Mouse (Mus musculus) hindbrain, postnatal 0 days (tissue): ENCODE data around the gene Prdm16. TPM values are rescaled to one million over a fixed set of nuclear protein-coding genes. Genes with fewer than 3 reads are reported as not detected.

ENCODE experiments used
- ATAC-seq: fragments of 200-750 bp; cut with Nextera tagmentation; 2 replicates; pipeline ENCODE4 v1.8.0; 2017; ENCODE audit warnings: mild to moderate bottlenecking, moderate TSS enrichment, moderate library complexity
- DNase-seq: peaks from one replicate; pipeline ENCODE4 v3.0.0-alpha.2; 2015; ENCODE audit warnings: low spot score
- H3K27ac ChIP-seq: fragments of 300-500 bp; sonication (generic); 2 replicates; pipeline ENCODE4 v1.5.1; 2014; ENCODE audit warnings: mild to moderate bottlenecking
- H3K27me3 ChIP-seq: fragments of 300-500 bp; sonication (generic); 2 replicates; pipeline ENCODE4 v1.6.1; 2014; ENCODE audit warnings: low read length, mixed read lengths; ENCODE audit not compliant: insufficient read depth
- H3K36me3 ChIP-seq: fragments of 300-500 bp; sonication (generic); 2 replicates; pipeline ENCODE4 v1.6.1; 2014; ENCODE audit warnings: low read length, mixed read lengths; ENCODE audit not compliant: insufficient read depth
- H3K4me1 ChIP-seq: fragments of 300-500 bp; sonication (generic); 2 replicates; pipeline ENCODE4 v1.6.1; 2014; ENCODE audit warnings: antibody characterized with exemption, low read length, mixed read lengths; ENCODE audit not compliant: insufficient read depth
- H3K4me2 ChIP-seq: fragments of 300-500 bp; sonication (generic); 2 replicates; pipeline ENCODE4 v1.6.1; 2014; ENCODE audit warnings: low read depth, mild to moderate bottlenecking, low read length, moderate library complexity, mixed read lengths
- H3K4me3 ChIP-seq: fragments of 300-500 bp; sonication (generic); 2 replicates; pipeline ENCODE4 v1.5.1; 2014; ENCODE audit warnings: low read length
- H3K9ac ChIP-seq: fragments of 300-500 bp; sonication (generic); replicated peaks from 2 replicates; pipeline ENCODE4 v1.6.1; 2014; ENCODE audit warnings: mild to moderate bottlenecking, low read length, moderate library complexity, mixed read lengths
- H3K9me3 ChIP-seq: fragments of 300-500 bp; sonication (generic); 2 replicates; pipeline ENCODE4 v1.6.1; 2016; ENCODE audit warnings: low read length, mixed read lengths
- CTCF ChIP-seq: IDR thresholded peaks from 2 replicates; pipeline ENCODE4 v1.5.1; 2016; ENCODE audit warnings: antibody characterized with exemption, control low read depth, low read depth
- WGBS: fragments of 180-500 bp; shearing (Covaris S2); extraction: QIAGEN DNeasy Blood & Tissue Kit; methylation state at CpG from one replicate; pipeline ENCODE4 v1.1.7; 2014; 5-methylcytosine and 5-hydroxymethylcytosine counted together
- polyA plus RNA-seq: library from polyadenylated mRNA; unstranded; fragments of >200 nt; fragmentation: Nextera tagmentation; extraction: Ambion mirVana; gene quantifications from 2 replicates; pipeline ENCODE4 v1.2.1, GENCODE M21; 2015
- total RNA-seq: library from RNA; depleted of rRNA; stranded (reverse); fragments of >200 nt; gene quantifications from 2 replicates; pipeline ENCODE4 v1.2.3, GENCODE M21; 2014

Gene Prdm16
- total and polyA plus RNA-seq, 2 experiments from 2014 or later: 5.3 to 10.5 TPM

- no peak for TF ChIP-seq CTCF
- Histone ChIP-seq H3K4me1 (no peaks in the 10 kb centered on the region), H3K27me3 (no peaks in the 10 kb centered on the region), H3K9ac (no peak overlapping the region), H3K4me3 (no peak overlapping the region), H3K9me3 (peaks cover 3% of the 10 kb centered on the region; the same call in 1 of the 2 replicates), H3K27ac (no peak overlapping the region), H3K36me3 (no peaks in the 10 kb centered on the region), H3K4me2 (no peak overlapping the region)
- ATAC-seq (no peak), DNase-seq (no peak)
- WGBS: 81% methylated on average over 9 of the region's 9 CpGs
These were observed 326.0 kb downstream of the Prdm16 start for GRCm38 (mm10) chr4:154310576-154311262.

DNA sequence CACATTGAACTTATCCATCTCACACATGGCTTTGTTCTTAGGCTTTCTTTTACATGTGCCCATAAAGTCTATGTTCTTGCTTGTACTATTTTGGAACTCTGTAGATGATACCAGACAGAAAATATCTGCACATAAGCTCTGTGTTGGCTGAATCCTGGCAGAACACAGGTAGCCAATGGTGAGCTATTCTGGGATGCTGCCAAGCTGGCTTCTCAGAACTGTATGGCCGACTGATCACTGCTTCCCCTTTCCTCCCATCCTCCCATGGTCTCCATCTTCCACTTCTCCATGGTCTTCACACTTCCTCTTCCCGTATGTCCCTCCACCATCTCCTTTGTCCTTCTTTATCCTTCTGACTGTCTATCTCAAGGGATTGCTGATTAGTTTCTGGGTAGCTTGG is 327.5 kb downstream of the Prdm16 start:
- 88% methylated on average over 2 of the region's 2 CpGs for WGBS
- no peak for ATAC-seq
- DNase-seq: no peak
- Histone ChIP-seq H3K9me3 (peaks cover 3% of the 10 kb centered on the region; the same call in 1 of the 2 replicates), H3K4me3 (no peak overlapping the region), H3K4me1 (no peaks in the 10 kb centered on the region), H3K27me3 (no peaks in the 10 kb centered on the region), H3K9ac (no peak overlapping the region), H3K4me2 (no peak overlapping the region), H3K36me3 (no peaks in the 10 kb centered on the region), H3K27ac (no peak overlapping the region)
- TF ChIP-seq CTCF: no peak

DNA sequence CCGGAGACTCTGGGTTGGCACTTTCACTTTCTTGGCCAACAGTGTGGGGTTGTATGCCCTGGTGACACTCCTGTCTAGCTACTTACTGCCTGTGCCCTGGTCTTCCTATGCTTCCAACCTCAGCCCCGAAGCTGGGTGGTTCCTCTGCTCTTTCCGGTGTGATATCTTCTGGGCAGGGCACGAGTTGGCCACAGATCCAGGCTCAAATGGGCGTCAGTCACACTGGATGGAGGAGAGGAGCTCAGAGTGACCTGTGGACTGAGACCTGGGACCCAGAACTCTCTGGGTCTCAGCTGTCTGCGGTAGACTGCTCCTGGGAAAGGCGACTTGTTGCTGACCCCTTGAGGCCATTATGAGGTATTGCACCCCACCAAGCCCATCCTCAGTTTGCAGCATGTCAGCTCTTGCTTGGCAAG is 335.2 kb downstream of the Prdm16 start, which contains the start of gene Arhgef16:
Gene Arhgef16, minus strand, starts transcription at position 211 of the 416 bp plus-strand sequence.
- Histone ChIP-seq H3K4me3 (no peak within 1 kb of the TSS), H3K9ac (no peak within 1 kb of the TSS), H3K4me1 (no peaks in the 10 kb centered on the region), H3K4me2 (no peak within 1 kb of the TSS), H3K9me3 (no peaks in the 10 kb centered on the region), H3K36me3 (no peaks in the 10 kb centered on the region), H3K27ac (no peak within 1 kb of the TSS), H3K27me3 (peaks cover 24% of the 10 kb centered on the region; the same call in 1 of the 2 replicates)
- peak; percentile 81 for DNase-seq
- 26% methylated on average over 7 of the region's 7 CpGs for WGBS
- peak; percentile 66 for ATAC-seq
- peak; percentile 96 for TF ChIP-seq CTCF

GRCm38 (mm10) chr4:154299541-154300271 is 337.0 kb downstream of the Prdm16 start:
- peak overlapping the region; percentile 74 for H3K4me2 ChIP-seq
- H3K4me3 ChIP-seq: peak overlapping the region; percentile 43
- H3K9me3 ChIP-seq: no peaks in the 10 kb centered on the region
- WGBS: 1% methylated on average over 58 of the region's 66 CpGs
- H3K36me3 ChIP-seq: no peaks in the 10 kb centered on the region
- peak overlapping the region; percentile 41 for H3K9ac ChIP-seq
- no peak for TF ChIP-seq CTCF
- no peak overlapping the region for H3K27ac ChIP-seq
- peaks cover 24% of the 10 kb centered on the region; the same call in 1 of the 2 replicates for H3K27me3 ChIP-seq
- no peak for DNase-seq
- peak; percentile 36; the same call in 1 of the 2 replicates for ATAC-seq
- no peaks in the 10 kb centered on the region for H3K4me1 ChIP-seq

GRCm38 (mm10) chr4:154297761-154298160 is 338.9 kb downstream of the Prdm16 start:
- no peak for DNase-seq
- Histone ChIP-seq H3K4me2 (no peak overlapping the region), H3K9me3 (no peaks in the 10 kb centered on the region), H3K4me3 (no peak overlapping the region), H3K27ac (no peak overlapping the region), H3K27me3 (peaks cover 24% of the 10 kb centered on the region; the same call in 1 of the 2 replicates), H3K36me3 (no peaks in the 10 kb centered on the region), H3K9ac (no peak overlapping the region), H3K4me1 (no peaks in the 10 kb centered on the region)
- TF ChIP-seq CTCF: no peak
- 38% methylated on average over 9 of the region's 9 CpGs for whole genome bisulfite sequencing
- ATAC-seq: no peak

DNA sequence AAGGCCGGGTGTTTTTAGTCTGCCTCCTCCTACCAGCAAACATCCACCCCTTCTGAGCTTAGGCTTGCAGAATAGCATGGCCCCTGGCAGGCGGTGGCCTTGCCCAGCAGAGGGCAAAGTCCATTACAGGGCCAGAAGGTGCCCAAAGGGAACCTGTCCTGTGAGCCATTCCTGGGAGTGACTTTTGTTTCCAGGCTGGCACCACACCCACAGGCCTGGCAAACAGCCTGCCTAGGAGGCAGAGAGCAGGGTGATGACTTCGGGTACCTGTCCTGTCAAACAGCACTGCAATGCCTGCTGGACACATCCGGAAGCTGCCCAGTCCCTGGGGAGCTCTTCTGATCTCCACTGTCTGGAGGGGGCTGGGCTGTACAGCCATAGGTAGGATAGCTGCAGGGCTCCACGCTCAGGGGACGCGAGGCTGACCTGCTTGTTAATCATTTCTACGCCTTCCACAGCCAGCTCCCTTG is 342.4 kb downstream of the Prdm16 start:
- ATAC-seq (no peak), DNase-seq (no peak)
- no peaks in the 10 kb centered on the region for H3K4me1 ChIP-seq
- no peaks in the 10 kb centered on the region for H3K9me3 ChIP-seq
- H3K4me2 ChIP-seq: no peak overlapping the region
- no peaks in the 10 kb centered on the region for H3K36me3 ChIP-seq
- TF ChIP-seq CTCF: no peak
- H3K27ac ChIP-seq: no peak overlapping the region
- no peak overlapping the region for H3K9ac ChIP-seq
- H3K27me3 ChIP-seq: peaks cover 6% of the 10 kb centered on the region; the same call in 1 of the 2 replicates
- 55% methylated on average over 8 of the region's 8 CpGs for WGBS
- H3K4me3 ChIP-seq: no peak overlapping the region
